9 mouse cellular contexts compared by ENCODE assay signal in the genomic region with DNA sequence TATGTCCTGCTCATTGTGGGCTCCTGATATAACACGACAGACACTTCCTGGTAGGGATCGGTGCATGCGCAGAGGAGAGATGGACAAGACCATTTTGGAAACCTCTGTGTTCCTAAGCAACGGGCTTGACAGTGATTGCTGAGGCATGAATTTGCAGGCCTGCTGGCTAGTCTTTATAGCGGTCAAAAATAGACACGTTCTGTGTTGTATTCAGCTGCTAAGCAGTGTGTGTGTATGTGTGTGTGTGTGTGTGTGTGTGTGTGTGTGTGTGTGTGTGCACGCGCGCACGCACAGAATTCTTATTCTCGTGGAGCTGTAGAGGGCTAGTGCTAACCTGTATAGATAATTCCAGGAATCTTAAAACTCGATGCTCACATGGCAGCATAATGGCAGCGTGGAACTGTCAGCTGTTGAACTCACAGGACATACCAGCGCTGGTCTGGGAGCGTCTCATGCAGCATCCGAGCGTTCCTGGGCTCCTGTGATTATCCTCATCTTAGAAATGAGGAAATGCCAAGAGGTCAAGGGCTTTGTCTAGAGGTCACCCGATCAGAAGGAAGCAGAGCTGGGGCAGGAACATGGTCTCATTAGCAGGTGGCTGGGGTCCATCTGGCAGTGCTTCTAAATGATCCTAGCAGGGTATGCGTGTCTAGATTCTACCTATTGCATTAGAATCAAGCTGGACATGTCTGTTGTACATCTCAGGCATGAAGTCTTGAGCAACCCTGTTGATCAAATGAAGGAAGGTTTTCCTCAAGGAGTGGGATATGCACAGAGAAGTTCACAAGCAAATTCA.
DNase-seq lines count a peak whose midpoint lies in the region; ATAC-seq and TF ChIP-seq lines count a peak whose summit lies in the region.
"Had no signal": no experiment of that assay in that cellular context is flagged by ENCODE, and none has a peak within 500 bp of the region (broad histone marks: within the 10 kb centered on the region; RNA-seq: fewer than 3 reads in every experiment).

No protein-coding gene starts in this region.

- no peaks in the 10 kb centered on the region for H3K36me3 ChIP-seq in heart, postnatal 0 days (replicated peaks; ENCODE audit: control insufficient read depth, insufficient read depth, low read length)

- H3K27me3 ChIP-seq in heart, postnatal 0 days (ENCODE audit: control insufficient read depth, insufficient read depth, low read length): no peaks in the 10 kb centered on the region

- intact Hi-C loops in left cerebral cortex, postnatal 36 days (cut with DNase I): no loop called here

- H3K9me3 ChIP-seq in heart, postnatal 0 days (replicated peaks; ENCODE audit: control insufficient read depth, low read length): no peaks in the 10 kb centered on the region

- peak overlapping the region; percentile 36 for H3K4me2 ChIP-seq in heart, postnatal 0 days (ENCODE audit: low read depth, low read length)

- H3K27ac ChIP-seq in heart, postnatal 0 days (ENCODE audit: low read depth): no peak overlapping the region
- H3K27ac ChIP-seq: liver, embryonic 14.5 days had no signal

- peak; percentile 30 for DNase-seq in Muller cell, postnatal 12 days (ENCODE audit: inconsistent ontology term)
- peak; percentile 35 for DNase-seq in cerebellum, adult 9-11 months
- peak; percentile 86 for DNase-seq in heart, postnatal 0 days (ENCODE audit: low spot score)
- DNase-seq in left cerebral cortex, postnatal 36 days (ENCODE audit: low spot score in 2 of 2): peak; percentile 63 to 66
- no peak for DNase-seq in lung, postnatal 25 days (ENCODE audit: low spot score)
- DNase-seq in gastrocnemius, adult 18-20 months (ENCODE audit: low spot score): no peak
- no peak for DNase-seq in ovary, postnatal 14 days (ENCODE audit: low spot score)

- 39% methylated on average over 19 of the region's 19 CpGs for WGBS in heart, postnatal 0 days

- H3K4me3 ChIP-seq in heart, postnatal 0 days (ENCODE audit: low read depth, low read length): no peak overlapping the region

- no peaks in the 10 kb centered on the region for H3K4me1 ChIP-seq in heart, postnatal 0 days (ENCODE audit: control insufficient read depth, insufficient read depth)

- no peak for TF ChIP-seq CTCF in heart, postnatal 0 days (IDR thresholded peaks at IDR 0.05; ENCODE audit: low read depth)

- no peak for TF ChIP-seq EP300 in heart, postnatal 0 days (IDR thresholded peaks at IDR 0.05; ENCODE audit: low read depth)

- H3K9ac ChIP-seq in heart, postnatal 0 days (replicated peaks; ENCODE audit: low read depth, low read length): no peak overlapping the region
- H3K9ac ChIP-seq: liver, embryonic 14.5 days had no signal

- peak; percentile 93 for ATAC-seq in heart, postnatal 0 days (ENCODE audit: insufficient read depth, low read depth)
- no peak for ATAC-seq in megakaryocyte, adult 5-6 weeks (ENCODE audit: poor library complexity, severe bottlenecking)

Comparison
In these comparisons a context has a peak if more than half of its experiments do, and no peak if none do; other contexts are left out.
1. DNase-seq: peak in Muller cell, postnatal 12 days (single experiment), cerebellum, adult 9-11 months (single experiment), heart, postnatal 0 days (single experiment) and left cerebral cortex, postnatal 36 days (2 of 2); none in lung, postnatal 25 days (single experiment), gastrocnemius, adult 18-20 months (single experiment) and ovary, postnatal 14 days (single experiment).